Mouse (Mus musculus) midbrain, embryonic 10.5 days (tissue): ENCODE results near the gene 1810049J17Rik. TPM values are rescaled to one million over a fixed set of nuclear protein-coding genes. Genes with fewer than 3 reads are reported as not detected.

Experiments
- DNase-seq: peaks from one replicate; pipeline ENCODE4 v3.0.0-alpha.2; 2017; ENCODE audit warnings: low spot score
- H3K27ac ChIP-seq: fragments of 300-500 bp; sonication (generic); replicated peaks from 2 replicates; pipeline ENCODE4 v1.5.1; 2016; ENCODE audit warnings: mild to moderate bottlenecking
- H3K27me3 ChIP-seq: fragments of 300-500 bp; sonication (generic); 2 replicates; pipeline ENCODE4 v1.6.1; 2016; ENCODE audit warnings: low read depth, mild to moderate bottlenecking; ENCODE audit not compliant: poor library complexity, severe bottlenecking
- H3K36me3 ChIP-seq: fragments of 300-500 bp; sonication (generic); 2 replicates; pipeline ENCODE4 v1.6.1; 2016; ENCODE audit warnings: mild to moderate bottlenecking, moderate library complexity
- H3K4me1 ChIP-seq: fragments of 300-500 bp; sonication (generic); 2 replicates; pipeline ENCODE4 v1.6.1; 2016
- H3K4me3 ChIP-seq: fragments of 300-500 bp; sonication (generic); 2 replicates; pipeline ENCODE4 v1.5.1; 2016; ENCODE audit warnings: mild to moderate bottlenecking, moderate library complexity
- H3K9me3 ChIP-seq: fragments of 300-500 bp; sonication (generic); replicated peaks from 2 replicates; pipeline ENCODE4 v1.6.1; 2016; ENCODE audit warnings: mild to moderate bottlenecking
- WGBS: fragments of 180-500 bp; shearing (Covaris S2); methylation state at CpG from one replicate; pipeline ENCODE4 v1.1.7; 2016; 5-methylcytosine and 5-hydroxymethylcytosine counted together
- polyA plus RNA-seq: library from polyadenylated mRNA; unstranded; fragments of >200 nt; fragmentation: Nextera tagmentation; extraction: Ambion mirVana; gene quantifications from 2 replicates; pipeline ENCODE4 v1.2.1, GENCODE M21; 2016

The 1810049J17Rik gene
- polyA plus RNA-seq, 1 experiment from 2014 or later: 0.58 TPM

- peaks cover 14% of the 10 kb centered on the region for H3K4me1 ChIP-seq
- no peaks in the 10 kb centered on the region for H3K27me3 ChIP-seq
- DNase-seq: no peak
- H3K4me3 ChIP-seq: no peak overlapping the region
- H3K36me3 ChIP-seq: peaks cover 22% of the 10 kb centered on the region
- H3K9me3 ChIP-seq: no peaks in the 10 kb centered on the region
- no peak overlapping the region for H3K27ac ChIP-seq
- 92% methylated on average over 14 of the region's 14 CpGs for WGBS
Observed at GRCm38 (mm10) chr15:12362001-12362700, 40.5 kb upstream of the 1810049J17Rik start.

DNA sequence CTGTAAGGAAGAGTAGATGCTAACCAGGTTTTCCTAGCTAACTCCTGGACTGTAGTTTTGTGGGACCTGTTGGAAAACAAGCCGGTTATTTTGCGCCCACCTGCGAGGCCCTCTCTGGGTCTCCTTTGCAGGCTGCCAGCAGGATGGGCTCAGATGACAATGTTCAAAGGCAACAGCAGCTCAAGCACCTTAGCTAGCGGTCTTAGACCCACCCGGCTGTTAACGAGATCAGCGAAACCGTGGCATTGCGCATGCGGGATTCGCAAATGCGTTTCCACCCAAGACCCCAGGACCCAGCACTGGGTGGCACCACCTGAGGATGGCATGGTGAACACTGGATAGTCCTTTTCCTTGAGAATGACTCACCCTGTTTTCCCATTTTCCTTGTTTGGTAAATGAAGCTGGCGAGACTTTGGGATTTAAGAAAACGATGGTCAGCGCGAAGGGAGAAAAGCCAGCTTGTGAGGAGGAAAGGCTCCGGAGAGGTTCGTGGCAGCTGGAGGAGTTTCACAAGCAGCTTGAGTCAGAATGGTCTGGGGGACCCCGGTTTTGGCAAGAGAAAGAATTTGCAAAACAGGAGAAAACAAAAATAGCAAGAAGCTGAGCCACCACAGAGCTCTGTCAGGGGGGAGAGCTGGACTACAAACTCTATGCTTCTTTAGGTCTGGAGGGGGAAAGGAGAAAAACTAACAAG lies 39.0 kb upstream of the 1810049J17Rik start:
- Histone ChIP-seq H3K4me1 (peaks cover 1% of the 10 kb centered on the region), H3K36me3 (peaks cover 35% of the 10 kb centered on the region), H3K27me3 (no peaks in the 10 kb centered on the region), H3K9me3 (no peaks in the 10 kb centered on the region), H3K4me3 (no peak overlapping the region), H3K27ac (no peak overlapping the region)
- no peak for DNase-seq
- WGBS: 79% methylated on average over 19 of the region's 19 CpGs

DNA sequence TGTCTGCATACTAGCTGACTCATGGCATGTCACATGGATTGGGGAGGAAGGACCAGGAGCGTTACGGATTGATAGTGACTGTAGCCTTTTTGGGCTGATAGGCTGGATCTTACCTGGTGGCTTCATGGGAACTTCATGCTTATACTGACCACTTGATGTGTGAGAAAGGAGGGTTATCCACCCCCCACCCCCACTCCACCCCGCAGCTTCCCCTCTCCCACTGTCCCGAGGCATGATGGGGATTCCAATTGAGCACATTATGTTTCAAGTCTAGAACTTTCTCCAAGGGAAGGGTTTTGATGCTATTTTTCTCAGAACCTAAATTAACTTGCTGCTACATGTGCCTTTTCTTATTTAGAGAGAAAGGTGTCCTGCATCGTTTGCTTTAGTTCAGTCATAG lies 36.7 kb upstream of the 1810049J17Rik start:
- Histone ChIP-seq H3K4me3 (no peak overlapping the region), H3K27me3 (no peaks in the 10 kb centered on the region), H3K9me3 (no peaks in the 10 kb centered on the region), H3K36me3 (peaks cover 56% of the 10 kb centered on the region), H3K27ac (no peak overlapping the region), H3K4me1 (no peaks in the 10 kb centered on the region)
- no peak for DNase-seq
- WGBS: 94% methylated on average over 5 of the region's 5 CpGs

DNA sequence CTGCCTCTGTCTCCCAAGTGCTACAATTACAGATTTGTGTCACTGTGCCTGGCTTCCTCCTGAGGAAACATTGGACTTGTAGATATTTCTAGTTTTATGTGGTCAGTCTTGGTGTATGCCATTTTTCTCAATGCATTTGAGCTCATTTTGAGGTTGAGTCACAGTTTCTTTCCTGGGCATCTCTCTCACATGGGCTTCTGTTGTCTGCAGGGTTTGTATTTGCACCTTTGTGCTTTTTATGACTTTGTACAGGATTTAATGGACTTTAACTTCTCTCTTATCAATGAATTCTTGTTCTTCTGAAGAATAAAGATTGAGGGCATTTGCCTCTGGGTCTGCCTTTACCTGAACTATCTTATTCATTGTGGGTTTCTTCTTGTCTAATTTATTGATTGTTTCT lies 35.8 kb upstream of the 1810049J17Rik start:
- H3K4me3 ChIP-seq: no peak overlapping the region
- H3K27ac ChIP-seq: no peak overlapping the region
- no peaks in the 10 kb centered on the region for H3K9me3 ChIP-seq
- no peak for DNase-seq
- no peaks in the 10 kb centered on the region for H3K27me3 ChIP-seq
- H3K4me1 ChIP-seq: no peaks in the 10 kb centered on the region
- H3K36me3 ChIP-seq: peaks cover 66% of the 10 kb centered on the region

- Histone ChIP-seq H3K27me3 (no peaks in the 10 kb centered on the region), H3K4me3 (no peak overlapping the region), H3K9me3 (no peaks in the 10 kb centered on the region), H3K4me1 (no peaks in the 10 kb centered on the region), H3K36me3 (peaks cover 76% of the 10 kb centered on the region), H3K27ac (no peak overlapping the region)
- no peak for DNase-seq
- 88% methylated on average over 7 of the region's 7 CpGs for WGBS
Observed at GRCm38 (mm10) chr15:12355907-12356306, 34.2 kb upstream of the 1810049J17Rik start.

- H3K4me1 ChIP-seq: no peaks in the 10 kb centered on the region
- H3K9me3 ChIP-seq: no peaks in the 10 kb centered on the region
- no peak overlapping the region for H3K27ac ChIP-seq
- no peak for DNase-seq
- peaks cover 76% of the 10 kb centered on the region for H3K36me3 ChIP-seq
- 94% methylated on average over 6 of the region's 6 CpGs for WGBS
- H3K27me3 ChIP-seq: no peaks in the 10 kb centered on the region
- no peak overlapping the region for H3K4me3 ChIP-seq
Observed at GRCm38 (mm10) chr15:12355261-12355660, 33.6 kb upstream of the 1810049J17Rik start.

GRCm38 (mm10) chr15:12354281-12354810 lies 32.6 kb upstream of the 1810049J17Rik start:
- WGBS: 91% methylated on average over 2 of the region's 2 CpGs
- no peaks in the 10 kb centered on the region for H3K4me1 ChIP-seq
- no peak overlapping the region for H3K4me3 ChIP-seq
- H3K9me3 ChIP-seq: no peaks in the 10 kb centered on the region
- H3K36me3 ChIP-seq: peaks cover 85% of the 10 kb centered on the region
- H3K27me3 ChIP-seq: no peaks in the 10 kb centered on the region
- no peak for DNase-seq
- H3K27ac ChIP-seq: no peak overlapping the region

- no peak for DNase-seq
- no peak overlapping the region for H3K27ac ChIP-seq
- WGBS: 95% methylated on average over 7 of the region's 7 CpGs
- no peaks in the 10 kb centered on the region for H3K9me3 ChIP-seq
- no peak overlapping the region for H3K4me3 ChIP-seq
- H3K36me3 ChIP-seq: peaks cover 86% of the 10 kb centered on the region
- no peaks in the 10 kb centered on the region for H3K4me1 ChIP-seq
- no peaks in the 10 kb centered on the region for H3K27me3 ChIP-seq
Observed at GRCm38 (mm10) chr15:12351470-12351869, 29.8 kb upstream of the 1810049J17Rik start.

DNA sequence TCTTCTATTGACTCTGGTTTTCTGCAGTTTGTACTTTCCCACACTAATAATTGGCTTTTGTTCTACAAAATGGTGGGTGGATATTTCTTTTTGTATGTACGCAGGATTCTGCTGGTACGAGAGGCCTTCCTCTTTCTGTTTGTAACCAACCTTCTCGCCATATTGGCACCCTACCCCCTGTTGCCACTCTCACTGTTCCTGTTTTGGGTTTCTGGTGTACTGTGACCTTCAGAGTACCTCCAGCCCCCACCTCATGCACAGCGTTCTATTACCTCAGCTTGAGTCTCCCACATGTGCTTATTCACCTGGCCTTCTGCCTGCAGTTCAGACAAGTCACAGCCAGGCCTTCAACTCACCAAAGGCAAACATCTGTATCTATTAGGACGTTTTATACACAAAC lies 28.1 kb upstream of the 1810049J17Rik start:
- 93% methylated on average over 5 of the region's 5 CpGs for WGBS
- H3K27ac ChIP-seq: no peak overlapping the region

DNA sequence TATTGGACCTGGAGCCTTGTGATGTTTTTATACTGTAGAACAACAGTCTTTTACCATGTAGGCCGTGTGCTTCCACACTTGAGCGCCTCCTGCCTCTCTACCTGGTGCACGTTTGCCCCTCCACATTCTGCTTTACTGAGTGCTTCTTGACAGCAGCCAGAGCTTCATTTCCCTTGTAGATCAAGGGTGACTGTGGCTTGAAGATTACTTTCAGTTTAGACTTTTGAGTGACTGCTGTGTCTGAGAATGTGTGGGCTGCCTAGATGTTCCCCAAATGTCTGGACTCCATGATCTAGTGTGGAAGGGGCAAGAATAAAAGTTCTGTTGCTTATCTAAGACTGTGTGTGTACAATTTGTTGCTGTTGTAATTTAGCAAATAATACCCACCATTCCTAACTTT lies 27.3 kb upstream of the 1810049J17Rik start:
- no peaks in the 10 kb centered on the region for H3K27me3 ChIP-seq
- peaks cover 88% of the 10 kb centered on the region for H3K36me3 ChIP-seq
- 89% methylated on average over 3 of the region's 3 CpGs for WGBS
- no peaks in the 10 kb centered on the region for H3K9me3 ChIP-seq
- no peak overlapping the region for H3K27ac ChIP-seq
- no peak for DNase-seq
- H3K4me1 ChIP-seq: no peaks in the 10 kb centered on the region
- no peak overlapping the region for H3K4me3 ChIP-seq

More for the DNA sequence above, 28.1 kb upstream of the 1810049J17Rik start:
- Histone ChIP-seq H3K4me1 (no peaks in the 10 kb centered on the region), H3K36me3 (peaks cover 86% of the 10 kb centered on the region), H3K9me3 (no peaks in the 10 kb centered on the region), H3K4me3 (no peak overlapping the region), H3K27me3 (no peaks in the 10 kb centered on the region)
- no peak for DNase-seq

- no peak overlapping the region for H3K27ac ChIP-seq
- no peaks in the 10 kb centered on the region for H3K27me3 ChIP-seq
- H3K4me1 ChIP-seq: peaks cover 3% of the 10 kb centered on the region
- WGBS: 95% methylated on average over 3 of the region's 3 CpGs
- H3K4me3 ChIP-seq: no peak overlapping the region
- peaks cover 88% of the 10 kb centered on the region for H3K36me3 ChIP-seq
- H3K9me3 ChIP-seq: no peaks in the 10 kb centered on the region
- no peak for DNase-seq
Observed at GRCm38 (mm10) chr15:12346916-12347315, 25.2 kb upstream of the 1810049J17Rik start.

DNA sequence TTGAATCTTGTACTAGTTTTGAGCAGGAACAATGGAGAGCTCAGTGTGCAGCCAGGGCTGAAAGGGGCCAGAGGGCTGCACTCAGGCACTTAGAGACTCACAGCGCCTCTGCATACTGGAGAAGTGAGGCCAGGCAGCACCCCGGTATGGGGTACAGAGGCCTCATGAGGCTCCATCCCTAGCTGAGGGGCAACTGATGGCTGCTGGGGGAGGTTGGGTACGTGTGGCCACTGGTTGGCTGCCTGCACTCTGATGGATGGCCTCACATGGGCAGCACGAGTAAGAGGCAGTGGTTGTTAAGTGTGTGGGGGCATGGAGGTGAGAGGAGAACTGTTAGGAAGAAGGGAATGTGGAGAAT lies 19.7 kb upstream of the 1810049J17Rik start:
- no peaks in the 10 kb centered on the region for H3K27me3 ChIP-seq
- 18% methylated on average over 4 of the region's 4 CpGs for WGBS
- peak overlapping the region; percentile 27 for H3K4me3 ChIP-seq
- peaks cover 47% of the 10 kb centered on the region for H3K36me3 ChIP-seq
- DNase-seq: peak; percentile 54
- H3K27ac ChIP-seq: peak overlapping the region; percentile 80
- H3K4me1 ChIP-seq: peaks cover 30% of the 10 kb centered on the region
- no peaks in the 10 kb centered on the region for H3K9me3 ChIP-seq
